Mouse (Mus musculus) left cerebral cortex, adult 8-10 months (tissue): Measurements from ENCODE around the gene Vdac1. TPM values are rescaled to one million over a fixed set of nuclear protein-coding genes. Genes with fewer than 3 reads are reported as not detected.
"Not testable (repeated sequence)": the region's sequence is repeated elsewhere in the genome, so short reads cannot be mapped to it uniquely, and the experiment has no call there.

Source experiments
- DNase-seq, 2 experiments: peaks; one replicate each; pipeline ENCODE4 v3.0.0; 2022; ENCODE audit warnings: low spot score in 2 of 2
- total RNA-seq, 4 experiments: library from RNA; stranded (reverse); gene quantifications; 2 replicates each; pipeline ENCODE4 v1.2.4; 2022

Gene Vdac1
- total RNA-seq, 4 experiments from 2014 or later, result 535 to 581 (median 570) TPM

DNA sequence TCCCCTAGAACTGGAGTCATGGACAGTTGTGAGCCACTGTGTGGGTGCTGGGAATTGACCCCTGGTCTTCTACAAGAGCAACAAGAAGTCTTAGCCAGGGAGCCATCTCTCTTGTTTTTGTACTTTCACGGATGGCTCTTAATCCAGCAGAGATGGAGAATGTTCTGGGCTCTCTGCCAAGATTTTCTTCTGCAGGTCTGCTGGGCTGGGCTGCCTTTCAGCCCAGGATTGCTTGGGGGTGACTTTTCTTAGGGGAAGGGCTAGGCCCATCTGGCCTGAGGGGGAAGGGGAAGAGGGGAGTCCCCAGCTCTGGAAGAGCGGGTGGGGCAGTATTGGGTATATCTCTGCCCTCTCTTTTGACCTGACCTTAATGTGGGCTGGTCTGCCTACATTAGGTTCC is 9.9 kb downstream of the Vdac1 start:
- no peak for DNase-seq

DNA sequence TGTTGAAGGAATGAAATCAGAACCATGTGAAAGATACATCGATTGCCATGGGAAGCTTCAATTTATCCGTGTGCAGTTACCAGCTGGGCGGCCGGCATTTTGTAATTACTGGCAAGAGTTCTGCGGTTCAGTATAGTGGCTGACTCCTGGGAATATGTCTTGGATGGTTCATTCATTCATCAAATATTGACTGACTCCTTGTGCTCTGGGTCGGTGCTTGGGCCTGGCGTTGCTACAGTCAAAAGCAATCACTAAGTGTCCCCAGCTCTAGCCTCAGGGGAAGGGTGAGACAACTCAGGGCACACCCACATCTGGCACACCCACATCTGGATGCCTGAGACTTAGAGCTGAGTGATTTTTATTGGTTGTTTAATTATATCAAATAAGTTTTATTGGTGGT is 13.2 kb downstream of the Vdac1 start:
- no peak for DNase-seq

GRCm38 (mm10) chr11:52374340-52374739 is 13.7 kb downstream of the Vdac1 start:
- DNase-seq, result no peak

DNA sequence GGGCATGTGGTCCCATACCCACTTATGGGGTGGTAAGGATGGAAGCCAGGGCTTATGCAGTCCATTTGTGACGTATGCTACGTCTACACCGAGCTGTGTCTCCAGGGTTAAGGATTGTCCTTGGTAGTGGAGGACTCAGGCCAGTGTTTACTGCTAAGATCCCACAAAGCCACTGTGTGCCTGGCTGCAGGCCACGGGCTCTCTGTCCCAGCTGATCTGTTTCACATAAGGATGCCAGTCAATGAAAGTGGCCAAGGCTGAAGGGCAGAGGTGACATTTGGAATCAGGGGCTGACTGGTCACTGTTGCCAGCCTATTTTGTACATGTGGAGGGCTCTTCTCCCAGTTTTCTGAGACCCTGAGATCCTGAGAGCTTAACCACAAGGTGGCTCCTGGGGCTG is 16.9 kb downstream of the Vdac1 start:
- no peak for DNase-seq

DNA sequence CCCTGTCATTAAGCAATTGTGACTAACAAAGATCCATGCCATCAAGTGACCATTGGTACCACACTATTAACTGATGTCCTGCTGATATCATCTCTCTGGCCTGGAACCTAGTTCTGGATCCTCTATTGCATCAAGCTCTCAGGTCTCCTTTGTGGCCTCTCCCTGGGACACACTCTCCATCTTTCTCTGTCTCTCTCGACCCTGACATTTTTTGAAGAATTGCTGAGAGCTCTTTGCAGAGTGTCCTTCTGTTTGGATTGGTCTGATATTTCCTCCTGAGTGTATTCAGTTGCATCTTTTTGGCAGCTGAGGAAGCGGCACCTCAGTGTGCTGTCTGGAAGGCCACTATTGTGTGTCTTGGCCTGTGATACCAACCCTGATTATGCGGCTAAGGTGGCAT is 18.6 kb downstream of the Vdac1 start:
- no peak for DNase-seq

- no peak for DNase-seq
Measured at GRCm38 (mm10) chr11:52383741-52384140, 23.1 kb downstream of the Vdac1 start.

- DNase-seq, result no peak
Measured at GRCm38 (mm10) chr11:52384667-52385066, 24.0 kb downstream of the Vdac1 start.

- no peak for DNase-seq
Measured at GRCm38 (mm10) chr11:52386892-52387291, 26.2 kb downstream of the Vdac1 start.

GRCm38 (mm10) chr11:52388150-52388549 is 27.5 kb downstream of the Vdac1 start:
- DNase-seq, result no peak

DNA sequence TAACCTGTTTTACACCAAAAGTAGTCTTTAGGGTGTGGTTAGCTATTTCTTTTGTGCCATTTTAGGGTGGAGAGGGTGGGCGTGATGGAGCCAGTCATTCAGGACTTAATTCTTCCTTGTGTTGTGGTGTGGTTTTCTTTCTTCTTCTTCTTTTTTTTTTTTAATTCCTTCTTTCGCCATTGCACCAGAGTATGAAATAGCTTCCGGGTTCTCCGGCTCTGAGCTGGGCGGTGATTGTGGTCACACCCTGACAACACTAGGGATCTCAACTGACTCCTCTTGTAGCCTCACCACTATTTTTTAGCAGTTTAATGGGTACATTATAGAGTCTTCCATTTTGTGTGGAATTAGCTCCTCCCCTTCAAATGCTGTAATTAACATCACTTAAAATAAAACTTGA is 28.3 kb downstream of the Vdac1 start:
- DNase-seq, result not testable (repeated sequence)

DNA sequence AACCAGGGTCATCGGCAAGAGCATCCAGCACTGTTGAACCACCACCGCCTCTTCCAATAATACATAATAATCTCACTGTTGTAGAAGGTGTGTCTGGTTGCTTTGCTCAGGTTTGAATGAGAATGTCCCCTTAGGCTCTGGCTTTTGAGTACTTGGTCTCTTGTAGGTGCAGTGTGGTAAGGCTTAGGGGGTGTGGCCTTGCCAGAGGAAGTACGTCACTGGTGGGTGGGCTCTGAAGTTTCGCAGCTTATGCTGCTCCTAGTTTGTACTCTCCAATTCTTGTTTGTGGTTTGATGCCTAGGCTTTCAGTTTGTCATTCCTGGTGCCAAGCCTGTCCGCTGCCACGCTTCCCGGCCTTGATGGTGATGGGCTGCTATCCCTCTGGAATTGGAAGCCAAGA is 29.3 kb downstream of the Vdac1 start:
- no peak for DNase-seq

DNA sequence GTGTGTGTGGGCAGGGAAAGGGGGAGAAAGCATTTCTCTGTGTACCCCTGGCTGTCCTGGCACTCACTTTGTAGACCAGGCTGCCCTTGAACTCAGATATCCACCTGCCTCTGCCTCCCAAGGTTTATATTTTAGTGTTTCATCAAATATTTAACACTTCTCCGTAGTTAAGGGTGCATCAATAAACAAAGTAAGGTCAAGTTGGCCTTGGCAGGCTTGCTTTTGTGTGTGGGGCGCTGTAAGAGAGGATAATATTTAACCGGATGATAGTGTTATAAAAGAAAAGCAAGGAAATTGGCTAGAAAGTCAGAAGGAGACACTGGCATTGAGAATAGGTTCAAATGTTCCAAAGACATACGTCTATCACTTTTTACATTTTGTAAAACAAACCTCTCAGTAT is 33.8 kb downstream of the Vdac1 start:
- DNase-seq, result no peak

GRCm38 (mm10) chr11:52395343-52395742 is 34.7 kb downstream of the Vdac1 start:
- no peak for DNase-seq

GRCm38 (mm10) chr11:52395940-52396596 is 35.4 kb downstream of the Vdac1 start, which contains the start of gene 9530068E07Rik:
9530068E07Rik (plus strand) TSS chr11:52396428.
- DNase-seq, result peak; percentile 85 to 91

- peak in 1 of 2 experiments; percentile 29 for DNase-seq
Measured at GRCm38 (mm10) chr11:52396597-52397188, 36.0 kb downstream of the Vdac1 start.

- DNase-seq, result no peak
Measured at GRCm38 (mm10) chr11:52397385-52397987, 36.8 kb downstream of the Vdac1 start.

DNA sequence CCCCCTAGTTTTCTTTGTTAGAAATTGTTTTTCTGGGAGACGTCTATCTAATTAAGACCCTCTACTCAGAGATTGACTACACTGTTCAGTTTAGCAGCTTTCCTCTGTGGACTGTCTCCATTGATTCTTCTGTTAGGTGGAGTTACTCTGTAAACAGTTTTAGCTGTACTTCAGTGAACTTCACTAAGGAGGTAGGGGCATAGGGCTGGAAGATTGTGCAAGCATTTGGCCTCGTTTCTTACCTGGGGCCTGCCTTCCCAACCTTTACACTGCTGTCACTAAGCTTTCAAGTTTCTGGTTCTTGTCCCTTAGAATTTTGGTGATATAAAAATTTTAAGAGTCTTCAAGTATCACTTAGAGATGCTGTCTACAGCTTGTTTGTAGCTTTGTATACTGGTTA is 40.8 kb downstream of the Vdac1 start:
- no peak for DNase-seq

- no peak for DNase-seq
Measured at GRCm38 (mm10) chr11:52402566-52402965, 41.9 kb downstream of the Vdac1 start.

DNA sequence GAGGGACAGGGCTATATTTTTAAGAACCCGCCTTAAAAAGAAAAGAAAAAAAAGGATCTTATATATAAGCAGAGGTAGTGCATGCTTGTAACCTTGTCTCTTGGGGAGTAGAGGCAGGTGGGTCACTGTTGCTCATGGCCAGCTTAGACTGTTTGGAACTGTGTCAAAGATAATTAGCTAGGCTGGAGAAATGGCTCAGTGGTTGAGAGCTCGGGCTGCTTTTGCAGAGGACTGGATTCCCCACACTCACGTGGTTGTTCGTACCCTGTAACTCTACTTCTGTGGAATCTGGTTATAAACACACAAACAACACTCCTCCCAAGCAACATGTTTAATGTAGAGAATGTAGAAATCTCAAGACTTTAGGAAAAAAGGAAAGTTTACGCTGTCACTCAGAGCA is 43.5 kb downstream of the Vdac1 start:
- DNase-seq, result no peak

DNA sequence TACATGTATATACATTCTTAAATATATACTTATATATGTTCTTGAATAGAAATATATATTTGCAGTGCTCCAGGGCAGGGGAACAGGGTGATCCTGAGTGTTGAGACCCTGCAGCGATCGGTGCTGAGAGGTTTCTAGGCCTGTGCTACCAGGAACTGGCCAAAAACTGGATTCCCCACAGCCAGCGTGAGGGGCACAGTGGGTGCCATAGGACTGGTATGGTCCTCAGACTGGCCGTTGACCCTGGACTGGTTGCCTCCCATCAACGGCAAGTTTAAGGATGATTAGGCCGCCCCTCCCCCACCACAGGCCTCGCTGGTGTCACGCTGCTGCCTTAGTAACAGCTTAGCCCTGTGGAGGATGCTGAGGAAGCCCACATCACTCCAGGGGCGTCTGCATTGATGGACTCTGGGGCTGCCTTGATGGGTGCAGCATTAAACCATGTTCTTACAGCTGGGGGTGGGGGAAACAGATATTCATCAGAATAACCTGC is 44.6 kb downstream of the Vdac1 start:
- DNase-seq, result no peak

DNA sequence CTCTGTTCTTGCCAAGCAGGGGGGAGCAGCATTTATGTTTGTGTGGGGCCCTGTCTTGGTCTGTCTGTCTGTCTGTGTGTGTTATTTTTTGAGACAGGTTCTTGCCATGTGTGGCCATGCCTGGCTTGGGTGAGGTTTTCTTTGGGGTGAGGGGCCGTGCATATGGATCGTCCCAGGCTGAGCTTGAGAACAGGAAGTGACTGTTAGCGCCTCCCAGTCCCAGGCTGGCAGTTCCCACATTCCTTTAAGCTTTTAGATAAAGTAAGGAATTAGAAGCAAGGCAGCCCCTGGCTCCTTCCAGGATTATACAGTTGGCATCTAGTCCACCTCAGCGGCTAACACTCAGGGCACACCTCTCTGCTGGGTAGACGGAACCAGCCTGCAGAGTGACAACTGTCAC is 48.7 kb downstream of the Vdac1 start:
- DNase-seq, result no peak

GRCm38 (mm10) chr11:52418358-52418757 is 57.7 kb downstream of the Vdac1 start:
- no peak for DNase-seq

DNA sequence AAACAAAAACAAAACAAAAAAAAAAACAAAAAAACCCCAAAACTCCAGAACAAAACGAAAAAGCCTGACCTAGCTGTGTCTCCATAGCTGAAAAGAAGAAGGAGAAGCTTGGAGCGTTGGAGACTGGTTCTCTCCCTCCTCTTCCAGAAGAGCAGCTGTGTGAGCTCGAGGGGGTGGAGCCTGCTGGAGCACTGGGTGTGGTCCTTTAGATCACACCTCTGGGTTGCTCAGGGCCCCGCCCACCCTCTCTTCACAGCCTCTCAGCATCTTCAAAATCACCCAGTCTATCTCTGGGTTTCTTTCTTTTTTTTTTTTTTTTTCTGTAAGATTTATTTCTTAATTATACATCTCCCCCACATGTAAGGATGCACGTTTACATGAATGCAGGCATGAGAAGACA is 58.6 kb downstream of the Vdac1 start:
- DNase-seq, result no peak
